In the genomic region with DNA sequence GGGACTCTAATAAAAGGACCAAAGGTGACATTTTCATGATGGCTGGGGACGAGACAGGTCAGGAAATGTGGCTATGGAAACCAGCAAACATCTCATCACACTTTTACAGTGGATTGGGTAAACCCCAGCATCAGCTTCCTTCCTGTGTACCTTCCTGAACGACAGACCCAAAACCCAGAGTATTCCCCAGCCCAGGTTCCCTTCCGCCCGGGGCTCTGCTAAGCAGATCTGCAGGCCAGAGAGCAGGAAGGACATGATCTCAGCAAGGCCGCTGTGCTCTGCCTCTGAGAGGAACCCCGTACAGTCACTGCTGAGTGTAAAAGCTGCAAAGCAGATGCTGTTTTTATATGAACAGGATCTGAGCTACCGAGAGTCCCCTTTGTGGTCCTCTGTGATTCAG, we compare ENCODE assay signal across 10 mouse cellular contexts. TPM values are rescaled to one million over a fixed set of nuclear protein-coding genes. Genes with fewer than 3 reads are reported as not detected.
DNase-seq lines count a peak whose midpoint lies in the region; ATAC-seq and TF ChIP-seq lines count a peak whose summit lies in the region.
"Had no signal": no experiment of that assay in that cellular context is flagged by ENCODE, and none has a peak within 500 bp of the region (broad histone marks: within the 10 kb centered on the region; RNA-seq: fewer than 3 reads in every experiment).

No protein-coding gene starts in this region.

- peak; percentile 55 for DNase-seq in heart, postnatal 25 days (ENCODE audit: low spot score)
- peak; percentile 17 to 24 for DNase-seq in spleen, postnatal 14 days (ENCODE audit: low spot score in 2 of 2)
- DNase-seq in ovary, postnatal 36 days (ENCODE audit: low spot score) = no peak
- no peak for DNase-seq in cerebellum, adult 2 months
- no peak for DNase-seq in frontal cortex, postnatal 10 days (ENCODE audit: low spot score in 2 of 2)

- no peaks in the 10 kb centered on the region for H3K27me3 ChIP-seq in neural tube, embryonic 13.5 days
- no peaks in the 10 kb centered on the region for H3K27me3 ChIP-seq in neural tube, embryonic 15.5 days (replicated peaks)
- no peaks in the 10 kb centered on the region for H3K27me3 ChIP-seq in liver, embryonic 12.5 days (replicated peaks)
- H3K27me3 ChIP-seq in cerebellum, adult 2 months (ENCODE audit: control insufficient read depth, insufficient read depth, low read length) = no peaks in the 10 kb centered on the region
- H3K27me3 ChIP-seq: hindbrain, embryonic 15.5 days had no signal

- no peak for TF ChIP-seq POLR2A in cerebellum, adult 2 months (IDR thresholded peaks at IDR 0.05; ENCODE audit: borderline replicate concordance, insufficient read depth, low read length)

- H3K4me1 ChIP-seq in neural tube, embryonic 13.5 days (replicated peaks) = no peaks in the 10 kb centered on the region
- H3K4me1 ChIP-seq in neural tube, embryonic 15.5 days = no peaks in the 10 kb centered on the region
- no peaks in the 10 kb centered on the region for H3K4me1 ChIP-seq in liver, embryonic 12.5 days
- H3K4me1 ChIP-seq in cerebellum, adult 2 months (ENCODE audit: control insufficient read depth, insufficient read depth, low read length) = 0 out of 2 replicates have a peak, but pooled peaks cover 2% of the 10 kb centered on the region
- H3K4me1 ChIP-seq: hindbrain, embryonic 15.5 days had no signal

- 70% methylated on average over 7 of the region's 7 CpGs for WGBS in neural tube, embryonic 13.5 days
- 71% methylated on average over 7 of the region's 7 CpGs for WGBS in neural tube, embryonic 15.5 days
- WGBS in liver, embryonic 12.5 days (ENCODE audit: insufficient replicate concordance) = 19% methylated on average over 7 of the region's 7 CpGs
- 77% methylated on average over 7 of the region's 7 CpGs for WGBS in cerebellum, adult 2 months

- 0 out of 2 replicates have a peak overlapping the region, but pooled peaks have one; percentile 28 for H3K27ac ChIP-seq in neural tube, embryonic 13.5 days (replicated peaks)
- no peak overlapping the region for H3K27ac ChIP-seq in neural tube, embryonic 15.5 days (replicated peaks)
- H3K27ac ChIP-seq in liver, embryonic 12.5 days = 0 out of 2 replicates have a peak overlapping the region, but pooled peaks have one; percentile 22
- H3K27ac ChIP-seq in cerebellum, adult 2 months (ENCODE audit: insufficient read depth, low read length) = no peak overlapping the region
- H3K27ac ChIP-seq: hindbrain, embryonic 15.5 days had no signal

- H3K4me3 ChIP-seq in neural tube, embryonic 13.5 days = no peak overlapping the region
- H3K4me3 ChIP-seq in neural tube, embryonic 15.5 days (replicated peaks) = no peak overlapping the region
- H3K4me3 ChIP-seq in liver, embryonic 12.5 days = no peak overlapping the region
- no peak overlapping the region for H3K4me3 ChIP-seq in cerebellum, adult 2 months (replicated peaks; ENCODE audit: insufficient read depth, low read depth, low read length)
- H3K4me3 ChIP-seq: hindbrain, embryonic 15.5 days had no signal

- intact Hi-C loops in heart, postnatal 25 days (cut with DNase I) = no loop called here

- no peak overlapping the region for H3K4me2 ChIP-seq in neural tube, embryonic 13.5 days
- H3K4me2 ChIP-seq in neural tube, embryonic 15.5 days = no peak overlapping the region
- no peak overlapping the region for H3K4me2 ChIP-seq in liver, embryonic 12.5 days
- H3K4me2 ChIP-seq: hindbrain, embryonic 15.5 days had no signal

- no peaks in the 10 kb centered on the region for H3K36me3 ChIP-seq in neural tube, embryonic 13.5 days
- no peaks in the 10 kb centered on the region for H3K36me3 ChIP-seq in neural tube, embryonic 15.5 days
- no peaks in the 10 kb centered on the region for H3K36me3 ChIP-seq in liver, embryonic 12.5 days
- H3K36me3 ChIP-seq: hindbrain, embryonic 15.5 days had no signal

- no peak overlapping the region for H3K9ac ChIP-seq in neural tube, embryonic 13.5 days
- no peak overlapping the region for H3K9ac ChIP-seq in neural tube, embryonic 15.5 days (replicated peaks)
- H3K9ac ChIP-seq in liver, embryonic 12.5 days = no peak overlapping the region
- H3K9ac ChIP-seq: hindbrain, embryonic 15.5 days had no signal

- TF ChIP-seq CTCF in cerebellum, adult 2 months (IDR thresholded peaks at IDR 0.05; ENCODE audit: borderline replicate concordance, insufficient read depth, low read depth, low read length) = no peak

- no peaks in the 10 kb centered on the region for H3K9me3 ChIP-seq in neural tube, embryonic 13.5 days
- H3K9me3 ChIP-seq in neural tube, embryonic 15.5 days (replicated peaks) = no peaks in the 10 kb centered on the region
- H3K9me3 ChIP-seq in liver, embryonic 12.5 days (replicated peaks) = no peaks in the 10 kb centered on the region
- H3K9me3 ChIP-seq: hindbrain, embryonic 15.5 days had no signal

- no peak for ATAC-seq in neural tube, embryonic 13.5 days (ENCODE audit: low read depth)
- ATAC-seq in neural tube, embryonic 15.5 days (ENCODE audit: low FRiP score) = no peak
- ATAC-seq in liver, embryonic 12.5 days = peak; percentile 52

RNA-seq across cellular contexts. Expression of a gene that starts 49.9 kb away (rescaled TPM):
- 3.1 and 3.5 TPM in 2 replicates for polyA plus RNA-seq in neural tube, embryonic 13.5 days (2015; fragmentation: Nextera tagmentation; extraction: Ambion mirVana)
- 2.5 and 5.7 TPM in 2 replicates for polyA plus RNA-seq in neural tube, embryonic 15.5 days (2015; fragmentation: Nextera tagmentation; extraction: Ambion mirVana)
- total RNA-seq in heart, postnatal 25 days (2021) = 10 to 100 TPM; 56.6 to 61.6 TPM
- 4.3 and 4.4 TPM in 2 replicates for polyA plus RNA-seq in liver, embryonic 12.5 days (2016; fragmentation: Nextera tagmentation; extraction: Ambion mirVana)
- polyA plus RNA-seq in cerebellum, adult 2 months (2012; rRNA removed) = 10.7 and 11.0 TPM in 2 replicates
- total RNA-seq: MEL had no signal

Comparison
In these comparisons a context has a peak if more than half of its experiments do, and no peak if none do; other contexts are left out.
1. H3K27ac ChIP-seq: peak in neural tube, embryonic 13.5 days (single experiment) and liver, embryonic 12.5 days (single experiment); none in neural tube, embryonic 15.5 days (single experiment) and cerebellum, adult 2 months (single experiment).
2. DNase-seq: peak in heart, postnatal 25 days (single experiment) and spleen, postnatal 14 days (2 of 2); none in ovary, postnatal 36 days (single experiment), cerebellum, adult 2 months (0 of 2) and frontal cortex, postnatal 10 days (0 of 2).